Mouse (Mus musculus): ENCODE measurements at regions not wholly inside any gene's neighbourhood (a gene's known extent, or its start where the extent isn't known, plus 50 kb on each side); places are given as distances from the start of the nearest gene placed in this dataset.

GRCm38 (mm10) chr9:50118578-50118977 lies 226.2 kb downstream of the Rpl10-ps3 start:
- Histone ChIP-seq H3K9me3 (ENCODE audit: control insufficient read depth, low read length) (no peaks in the 10 kb centered on the region), H3K9ac (ENCODE audit: low read length) (no peak overlapping the region), H3K4me1 (replicated peaks; ENCODE audit: control insufficient read depth, insufficient read depth, low read length) (no peaks in the 10 kb centered on the region), H3K4me2 (ENCODE audit: low read depth, low read length) (no peak overlapping the region), H3K36me3 (ENCODE audit: control insufficient read depth, insufficient read depth, low read length) (no peaks in the 10 kb centered on the region), H3K4me3 (ENCODE audit: low read length) (no peak overlapping the region), H3K27ac (ENCODE audit: low read length) (no peak overlapping the region), H3K27me3 (ENCODE audit: control insufficient read depth, insufficient read depth, low read depth, low read length) (no peaks in the 10 kb centered on the region)
- ATAC-seq (ENCODE audit: low read depth): no peak
- WGBS: 57% methylated on average over 6 of the region's 6 CpGs

DNA sequence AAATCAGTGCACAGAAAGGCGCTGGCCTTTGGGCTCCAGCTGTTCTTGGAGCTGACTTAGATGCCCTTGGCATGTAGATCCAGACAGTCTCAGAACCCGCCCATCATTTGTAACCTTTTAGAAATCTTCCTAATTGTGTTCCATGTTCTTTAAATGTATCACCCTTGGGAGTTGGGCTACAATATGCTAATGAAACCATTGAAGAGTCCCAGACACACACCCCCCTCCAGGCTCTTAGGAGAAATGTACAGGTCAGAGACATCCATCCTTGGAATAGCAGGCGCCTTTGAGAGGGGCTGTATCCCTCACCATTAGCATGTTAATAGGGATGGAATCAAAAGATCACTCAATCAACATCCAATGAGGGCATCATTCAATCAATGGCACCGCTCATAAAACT lies 238.2 kb downstream of the Rpl10-ps3 start:
- Histone ChIP-seq H3K9me3 (ENCODE audit: control insufficient read depth, low read length) (no peaks in the 10 kb centered on the region), H3K27me3 (ENCODE audit: control insufficient read depth, insufficient read depth, low read depth, low read length) (no peaks in the 10 kb centered on the region), H3K4me2 (ENCODE audit: low read depth, low read length) (no peak overlapping the region), H3K36me3 (ENCODE audit: control insufficient read depth, insufficient read depth, low read length) (no peaks in the 10 kb centered on the region), H3K9ac (ENCODE audit: low read length) (no peak overlapping the region), H3K27ac (ENCODE audit: low read length) (no peak overlapping the region), H3K4me3 (ENCODE audit: low read length) (no peak overlapping the region), H3K4me1 (replicated peaks; ENCODE audit: control insufficient read depth, insufficient read depth, low read length) (no peaks in the 10 kb centered on the region)
- no peak for ATAC-seq (ENCODE audit: low read depth)
- WGBS: 74% methylated on average over 4 of the region's 4 CpGs

- no peak overlapping the region for H3K4me2 ChIP-seq (ENCODE audit: low read depth, low read length)
- no peak for ATAC-seq (ENCODE audit: low read depth)
These were observed 242.0 kb downstream of the Rpl10-ps3 start for GRCm38 (mm10) chr9:50102766-50103165.

DNA sequence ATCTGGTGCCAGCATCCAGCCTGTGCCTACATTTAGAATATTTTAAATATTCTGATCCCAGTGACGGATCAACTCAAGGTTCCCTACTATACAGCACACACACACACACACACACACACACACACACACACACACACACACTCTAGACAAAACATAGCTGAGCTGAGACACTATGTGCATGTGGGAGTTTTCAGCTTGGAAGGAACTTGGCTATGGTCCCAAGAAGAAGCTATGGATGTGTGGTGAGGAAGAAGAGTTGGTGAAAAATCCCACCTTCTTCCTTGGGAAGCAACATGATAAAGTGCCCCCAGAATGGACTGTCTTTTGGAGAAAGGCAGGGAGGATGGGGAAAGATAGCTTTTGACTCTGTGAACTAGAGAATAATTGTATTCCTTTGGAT lies 243.7 kb downstream of the Rpl10-ps3 start:
- Histone ChIP-seq H3K36me3 (ENCODE audit: control insufficient read depth, insufficient read depth, low read length) (no peaks in the 10 kb centered on the region), H3K27me3 (ENCODE audit: control insufficient read depth, insufficient read depth, low read depth, low read length) (no peaks in the 10 kb centered on the region), H3K9me3 (ENCODE audit: control insufficient read depth, low read length) (no peaks in the 10 kb centered on the region), H3K9ac (ENCODE audit: low read length) (no peak overlapping the region), H3K27ac (ENCODE audit: low read length) (no peak overlapping the region), H3K4me2 (ENCODE audit: low read depth, low read length) (no peak overlapping the region), H3K4me1 (replicated peaks; ENCODE audit: control insufficient read depth, insufficient read depth, low read length) (no peaks in the 10 kb centered on the region), H3K4me3 (ENCODE audit: low read length) (no peak overlapping the region)
- WGBS: 75% methylated on average over 1 of the region's 1 CpGs
- no peak for ATAC-seq (ENCODE audit: low read depth)

More at GRCm38 (mm10) chr9:50102766-50103165, 242.0 kb downstream of the Rpl10-ps3 start:
- H3K9me3 ChIP-seq (ENCODE audit: control insufficient read depth, low read length): no peaks in the 10 kb centered on the region
- H3K4me3 ChIP-seq (ENCODE audit: low read length): no peak overlapping the region
- no peak overlapping the region for H3K27ac ChIP-seq (ENCODE audit: low read length)
- no peaks in the 10 kb centered on the region for H3K27me3 ChIP-seq (ENCODE audit: control insufficient read depth, insufficient read depth, low read depth, low read length)
- 46% methylated on average over 1 of the region's 1 CpGs for WGBS
- no peaks in the 10 kb centered on the region for H3K36me3 ChIP-seq (ENCODE audit: control insufficient read depth, insufficient read depth, low read length)
- H3K9ac ChIP-seq (ENCODE audit: low read length): no peak overlapping the region
- no peaks in the 10 kb centered on the region for H3K4me1 ChIP-seq (replicated peaks; ENCODE audit: control insufficient read depth, insufficient read depth, low read length)

- H3K27me3 ChIP-seq (ENCODE audit: control insufficient read depth, insufficient read depth, low read depth, low read length): no peaks in the 10 kb centered on the region
- 72% methylated on average over 8 of the region's 8 CpGs for WGBS
- no peaks in the 10 kb centered on the region for H3K9me3 ChIP-seq (ENCODE audit: control insufficient read depth, low read length)
- no peak for ATAC-seq (ENCODE audit: low read depth)
- H3K27ac ChIP-seq (ENCODE audit: low read length): no peak overlapping the region
- H3K4me2 ChIP-seq (ENCODE audit: low read depth, low read length): no peak overlapping the region
- no peak overlapping the region for H3K4me3 ChIP-seq (ENCODE audit: low read length)
- no peaks in the 10 kb centered on the region for H3K36me3 ChIP-seq (ENCODE audit: control insufficient read depth, insufficient read depth, low read length)
- H3K9ac ChIP-seq (ENCODE audit: low read length): no peak overlapping the region
- no peaks in the 10 kb centered on the region for H3K4me1 ChIP-seq (replicated peaks; ENCODE audit: control insufficient read depth, insufficient read depth, low read length)
These were observed 253.8 kb downstream of the Rpl10-ps3 start for GRCm38 (mm10) chr9:50090968-50091367.

DNA sequence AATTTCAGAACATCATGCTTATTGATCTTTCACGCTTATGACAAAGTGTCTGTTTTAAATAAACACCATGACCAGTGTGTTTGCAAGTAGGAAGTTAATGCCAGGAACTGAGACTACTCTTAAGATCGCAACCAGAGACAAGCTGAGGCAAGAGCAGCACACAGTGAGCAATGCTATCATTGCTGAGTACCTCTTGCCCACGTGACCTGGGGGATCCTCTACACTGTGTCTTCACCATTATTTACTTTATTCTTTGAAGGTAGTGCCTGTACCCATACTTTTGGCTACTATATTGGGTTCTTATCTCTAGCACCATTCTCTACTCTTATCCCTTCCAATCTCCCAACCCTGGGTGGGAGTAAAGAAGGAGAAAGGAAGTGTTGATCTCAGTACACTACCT lies 254.9 kb downstream of the Rpl10-ps3 start:
- H3K4me2 ChIP-seq (ENCODE audit: low read depth, low read length): no peak overlapping the region
- no peak overlapping the region for H3K27ac ChIP-seq (ENCODE audit: low read length)
- no peak overlapping the region for H3K9ac ChIP-seq (ENCODE audit: low read length)
- H3K36me3 ChIP-seq (ENCODE audit: control insufficient read depth, insufficient read depth, low read length): no peaks in the 10 kb centered on the region
- no peaks in the 10 kb centered on the region for H3K27me3 ChIP-seq (ENCODE audit: control insufficient read depth, insufficient read depth, low read depth, low read length)
- no peaks in the 10 kb centered on the region for H3K9me3 ChIP-seq (ENCODE audit: control insufficient read depth, low read length)
- H3K4me3 ChIP-seq (ENCODE audit: low read length): no peak overlapping the region
- ATAC-seq (ENCODE audit: low read depth): no peak
- H3K4me1 ChIP-seq (replicated peaks; ENCODE audit: control insufficient read depth, insufficient read depth, low read length): no peaks in the 10 kb centered on the region
- WGBS: 60% methylated on average over 3 of the region's 3 CpGs

- Histone ChIP-seq H3K9ac (ENCODE audit: low read length) (no peak overlapping the region), H3K27me3 (ENCODE audit: control insufficient read depth, insufficient read depth, low read depth, low read length) (no peaks in the 10 kb centered on the region), H3K4me1 (replicated peaks; ENCODE audit: control insufficient read depth, insufficient read depth, low read length) (no peaks in the 10 kb centered on the region), H3K9me3 (ENCODE audit: control insufficient read depth, low read length) (no peaks in the 10 kb centered on the region), H3K4me2 (ENCODE audit: low read depth, low read length) (no peak overlapping the region), H3K36me3 (ENCODE audit: control insufficient read depth, insufficient read depth, low read length) (no peaks in the 10 kb centered on the region), H3K4me3 (ENCODE audit: low read length) (no peak overlapping the region), H3K27ac (ENCODE audit: low read length) (no peak overlapping the region)
- WGBS: 61% methylated on average over 3 of the region's 3 CpGs
- ATAC-seq (ENCODE audit: low read depth): no peak
These were observed 264.6 kb downstream of the Rpl10-ps3 start for GRCm38 (mm10) chr9:50080205-50080604.

- no peaks in the 10 kb centered on the region for H3K27me3 ChIP-seq (ENCODE audit: control insufficient read depth, insufficient read depth, low read depth, low read length)
- no peak for ATAC-seq (ENCODE audit: low read depth)
- no peaks in the 10 kb centered on the region for H3K4me1 ChIP-seq (replicated peaks; ENCODE audit: control insufficient read depth, insufficient read depth, low read length)
- no peak overlapping the region for H3K4me3 ChIP-seq (ENCODE audit: low read length)
- no peak overlapping the region for H3K9ac ChIP-seq (ENCODE audit: low read length)
- 51% methylated on average over 2 of the region's 2 CpGs for WGBS
- H3K36me3 ChIP-seq (ENCODE audit: control insufficient read depth, insufficient read depth, low read length): no peaks in the 10 kb centered on the region
- H3K9me3 ChIP-seq (ENCODE audit: control insufficient read depth, low read length): no peaks in the 10 kb centered on the region
- no peak overlapping the region for H3K4me2 ChIP-seq (ENCODE audit: low read depth, low read length)
- no peak overlapping the region for H3K27ac ChIP-seq (ENCODE audit: low read length)
These were observed 269.9 kb upstream of the Ncam1 start for GRCm38 (mm10) chr9:50068576-50068975.

GRCm38 (mm10) chr9:50067729-50068225 lies 269.1 kb upstream of the Ncam1 start:
- Histone ChIP-seq H3K36me3 (ENCODE audit: control insufficient read depth, insufficient read depth, low read length) (no peaks in the 10 kb centered on the region), H3K27me3 (ENCODE audit: control insufficient read depth, insufficient read depth, low read depth, low read length) (no peaks in the 10 kb centered on the region), H3K9me3 (ENCODE audit: control insufficient read depth, low read length) (no peaks in the 10 kb centered on the region), H3K4me1 (replicated peaks; ENCODE audit: control insufficient read depth, insufficient read depth, low read length) (no peaks in the 10 kb centered on the region), H3K9ac (ENCODE audit: low read length) (no peak overlapping the region), H3K4me3 (ENCODE audit: low read length) (no peak overlapping the region), H3K4me2 (ENCODE audit: low read depth, low read length) (no peak overlapping the region), H3K27ac (ENCODE audit: low read length) (no peak overlapping the region)
- ATAC-seq (ENCODE audit: low read depth): no peak
- 74% methylated on average over 3 of the region's 3 CpGs for WGBS

Measured in lung, embryonic 16.5 days (tissue).